Mouse (Mus musculus): ENCODE results near the gene Phf2. TPM values are rescaled to one million over a fixed set of nuclear protein-coding genes. Genes with fewer than 3 reads are reported as not detected.

The Phf2 gene
- polyA plus RNA-seq, 1 experiment from 2014 or later = 9.9 TPM

GRCm38 (mm10) chr13:48852859-48853258 is 18.1 kb downstream of the Phf2 start:
- Histone ChIP-seq H3K4me1 (replicated peaks; ENCODE audit: control insufficient read depth, insufficient read depth, low read length) (peaks cover 46% of the 10 kb centered on the region), H3K9me3 (ENCODE audit: control insufficient read depth, low read length) (no peaks in the 10 kb centered on the region), H3K27me3 (replicated peaks; ENCODE audit: control insufficient read depth, insufficient read depth, low read length) (no peaks in the 10 kb centered on the region), H3K36me3 (ENCODE audit: control insufficient read depth, insufficient read depth, low read length) (0 out of 2 replicates have a peak, but pooled peaks cover 2% of the 10 kb centered on the region), H3K9ac (ENCODE audit: low read length) (no peak overlapping the region), H3K27ac (ENCODE audit: low read depth) (no peak overlapping the region), H3K4me3 (ENCODE audit: low read depth, low read length) (no peak overlapping the region), H3K4me2 (ENCODE audit: low read length) (no peak overlapping the region)
- ATAC-seq (replicated peaks; ENCODE audit: low FRiP score, low TSS enrichment, low read depth) (no peak), DNase-seq (ENCODE audit: low spot score) (no peak)
- 41% methylated on average over 3 of the region's 3 CpGs for WGBS

GRCm38 (mm10) chr13:48851719-48852118 is 19.2 kb downstream of the Phf2 start:
- Histone ChIP-seq H3K9ac (ENCODE audit: low read length) (no peak overlapping the region), H3K4me3 (ENCODE audit: low read depth, low read length) (no peak overlapping the region), H3K4me2 (ENCODE audit: low read length) (no peak overlapping the region), H3K27me3 (replicated peaks; ENCODE audit: control insufficient read depth, insufficient read depth, low read length) (no peaks in the 10 kb centered on the region), H3K36me3 (ENCODE audit: control insufficient read depth, insufficient read depth, low read length) (0 out of 2 replicates have a peak, but pooled peaks cover 2% of the 10 kb centered on the region), H3K9me3 (ENCODE audit: control insufficient read depth, low read length) (no peaks in the 10 kb centered on the region), H3K4me1 (replicated peaks; ENCODE audit: control insufficient read depth, insufficient read depth, low read length) (peaks cover 38% of the 10 kb centered on the region), H3K27ac (ENCODE audit: low read depth) (no peak overlapping the region)
- 87% methylated on average over 5 of the region's 5 CpGs for WGBS
- DNase-seq (ENCODE audit: low spot score) (no peak), ATAC-seq (replicated peaks; ENCODE audit: low FRiP score, low TSS enrichment, low read depth) (no peak)

GRCm38 (mm10) chr13:48850771-48851170 is 20.1 kb downstream of the Phf2 start:
- Histone ChIP-seq H3K9ac (ENCODE audit: low read length) (no peak overlapping the region), H3K36me3 (ENCODE audit: control insufficient read depth, insufficient read depth, low read length) (0 out of 2 replicates have a peak, but pooled peaks cover 2% of the 10 kb centered on the region), H3K9me3 (ENCODE audit: control insufficient read depth, low read length) (no peaks in the 10 kb centered on the region), H3K27ac (ENCODE audit: low read depth) (no peak overlapping the region), H3K4me1 (replicated peaks; ENCODE audit: control insufficient read depth, insufficient read depth, low read length) (peaks cover 36% of the 10 kb centered on the region), H3K4me3 (ENCODE audit: low read depth, low read length) (no peak overlapping the region), H3K4me2 (ENCODE audit: low read length) (no peak overlapping the region), H3K27me3 (replicated peaks; ENCODE audit: control insufficient read depth, insufficient read depth, low read length) (no peaks in the 10 kb centered on the region)
- ATAC-seq (replicated peaks; ENCODE audit: low FRiP score, low TSS enrichment, low read depth) (no peak), DNase-seq (ENCODE audit: low spot score) (no peak)
- 82% methylated on average over 8 of the region's 8 CpGs for WGBS

- 77% methylated on average over 2 of the region's 2 CpGs for WGBS
- Histone ChIP-seq H3K9ac (ENCODE audit: low read length) (no peak overlapping the region), H3K4me1 (replicated peaks; ENCODE audit: control insufficient read depth, insufficient read depth, low read length) (peaks cover 34% of the 10 kb centered on the region), H3K9me3 (ENCODE audit: control insufficient read depth, low read length) (no peaks in the 10 kb centered on the region), H3K4me2 (ENCODE audit: low read length) (no peak overlapping the region), H3K27me3 (replicated peaks; ENCODE audit: control insufficient read depth, insufficient read depth, low read length) (no peaks in the 10 kb centered on the region), H3K27ac (ENCODE audit: low read depth) (no peak overlapping the region), H3K4me3 (ENCODE audit: low read depth, low read length) (no peak overlapping the region), H3K36me3 (ENCODE audit: control insufficient read depth, insufficient read depth, low read length) (0 out of 2 replicates have a peak, but pooled peaks cover 2% of the 10 kb centered on the region)
- no peak for DNase-seq (ENCODE audit: low spot score)
- no peak for ATAC-seq (replicated peaks; ENCODE audit: low FRiP score, low TSS enrichment, low read depth)
Observed at GRCm38 (mm10) chr13:48850326-48850725, 20.6 kb downstream of the Phf2 start.

GRCm38 (mm10) chr13:48849155-48849554 is 21.8 kb downstream of the Phf2 start:
- WGBS = 23% methylated on average over 3 of the region's 3 CpGs
- no peak for ATAC-seq (replicated peaks; ENCODE audit: low FRiP score, low TSS enrichment, low read depth)
- Histone ChIP-seq H3K27ac (ENCODE audit: low read depth) (no peak overlapping the region), H3K4me3 (ENCODE audit: low read depth, low read length) (no peak overlapping the region), H3K9me3 (ENCODE audit: control insufficient read depth, low read length) (no peaks in the 10 kb centered on the region), H3K9ac (ENCODE audit: low read length) (no peak overlapping the region), H3K4me2 (ENCODE audit: low read length) (no peak overlapping the region), H3K4me1 (replicated peaks; ENCODE audit: control insufficient read depth, insufficient read depth, low read length) (peaks cover 22% of the 10 kb centered on the region), H3K27me3 (replicated peaks; ENCODE audit: control insufficient read depth, insufficient read depth, low read length) (no peaks in the 10 kb centered on the region), H3K36me3 (ENCODE audit: control insufficient read depth, insufficient read depth, low read length) (0 out of 2 replicates have a peak, but pooled peaks cover 2% of the 10 kb centered on the region)
- DNase-seq (ENCODE audit: low spot score) = no peak

GRCm38 (mm10) chr13:48845308-48845707 is 25.6 kb downstream of the Phf2 start:
- Histone ChIP-seq H3K4me3 (ENCODE audit: low read depth, low read length) (no peak overlapping the region), H3K36me3 (ENCODE audit: control insufficient read depth, insufficient read depth, low read length) (0 out of 2 replicates have a peak, but pooled peaks cover 2% of the 10 kb centered on the region), H3K9ac (ENCODE audit: low read length) (no peak overlapping the region), H3K27ac (ENCODE audit: low read depth) (no peak overlapping the region), H3K9me3 (ENCODE audit: control insufficient read depth, low read length) (no peaks in the 10 kb centered on the region), H3K27me3 (replicated peaks; ENCODE audit: control insufficient read depth, insufficient read depth, low read length) (no peaks in the 10 kb centered on the region), H3K4me2 (ENCODE audit: low read length) (no peak overlapping the region), H3K4me1 (replicated peaks; ENCODE audit: control insufficient read depth, insufficient read depth, low read length) (peaks cover 7% of the 10 kb centered on the region; the same call in 1 of the 2 replicates)
- WGBS = 58% methylated on average over 4 of the region's 4 CpGs
- ATAC-seq (replicated peaks; ENCODE audit: low FRiP score, low TSS enrichment, low read depth) (no peak), DNase-seq (ENCODE audit: low spot score) (no peak)

- no peak for DNase-seq (ENCODE audit: low spot score)
- H3K9me3 ChIP-seq (ENCODE audit: control insufficient read depth, low read length) = no peaks in the 10 kb centered on the region
- ATAC-seq (replicated peaks; ENCODE audit: low FRiP score, low TSS enrichment, low read depth) = no peak
- 0 out of 2 replicates have a peak, but pooled peaks cover 2% of the 10 kb centered on the region for H3K36me3 ChIP-seq (ENCODE audit: control insufficient read depth, insufficient read depth, low read length)
- no peak overlapping the region for H3K4me2 ChIP-seq (ENCODE audit: low read length)
- H3K9ac ChIP-seq (ENCODE audit: low read length) = no peak overlapping the region
- no peaks in the 10 kb centered on the region for H3K4me1 ChIP-seq (replicated peaks; ENCODE audit: control insufficient read depth, insufficient read depth, low read length)
- no peak overlapping the region for H3K4me3 ChIP-seq (ENCODE audit: low read depth, low read length)
- 77% methylated on average over 1 of the region's 1 CpGs for WGBS
- H3K27ac ChIP-seq (ENCODE audit: low read depth) = no peak overlapping the region
- no peaks in the 10 kb centered on the region for H3K27me3 ChIP-seq (replicated peaks; ENCODE audit: control insufficient read depth, insufficient read depth, low read length)
Observed at GRCm38 (mm10) chr13:48843530-48843929, 27.4 kb downstream of the Phf2 start.

- H3K36me3 ChIP-seq (ENCODE audit: control insufficient read depth, insufficient read depth, low read length) = no peaks in the 10 kb centered on the region
- no peak for DNase-seq (ENCODE audit: low spot score)
- 0 out of 2 replicates have a peak, but pooled peaks have one; percentile 12 for ATAC-seq (replicated peaks; ENCODE audit: low FRiP score, low TSS enrichment, low read depth)
- H3K27ac ChIP-seq (ENCODE audit: low read depth) = no peak overlapping the region
- no peaks in the 10 kb centered on the region for H3K9me3 ChIP-seq (ENCODE audit: control insufficient read depth, low read length)
- 75% methylated on average over 5 of the region's 5 CpGs for WGBS
- H3K27me3 ChIP-seq (replicated peaks; ENCODE audit: control insufficient read depth, insufficient read depth, low read length) = no peaks in the 10 kb centered on the region
- H3K4me3 ChIP-seq (ENCODE audit: low read depth, low read length) = no peak overlapping the region
- H3K4me2 ChIP-seq (ENCODE audit: low read length) = no peak overlapping the region
- H3K9ac ChIP-seq (ENCODE audit: low read length) = no peak overlapping the region
- H3K4me1 ChIP-seq (replicated peaks; ENCODE audit: control insufficient read depth, insufficient read depth, low read length) = no peaks in the 10 kb centered on the region
Observed at GRCm38 (mm10) chr13:48841905-48842592, 28.9 kb downstream of the Phf2 start.

GRCm38 (mm10) chr13:48838284-48838683 is 32.6 kb downstream of the Phf2 start:
- Histone ChIP-seq H3K4me1 (replicated peaks; ENCODE audit: control insufficient read depth, insufficient read depth, low read length) (no peaks in the 10 kb centered on the region), H3K27ac (ENCODE audit: low read depth) (no peak overlapping the region), H3K9ac (ENCODE audit: low read length) (no peak overlapping the region), H3K4me2 (ENCODE audit: low read length) (no peak overlapping the region), H3K4me3 (ENCODE audit: low read depth, low read length) (no peak overlapping the region), H3K9me3 (ENCODE audit: control insufficient read depth, low read length) (no peaks in the 10 kb centered on the region), H3K27me3 (replicated peaks; ENCODE audit: control insufficient read depth, insufficient read depth, low read length) (no peaks in the 10 kb centered on the region), H3K36me3 (ENCODE audit: control insufficient read depth, insufficient read depth, low read length) (peaks cover 8% of the 10 kb centered on the region; the same call in 1 of the 2 replicates)
- 89% methylated on average over 2 of the region's 2 CpGs for WGBS
- ATAC-seq (replicated peaks; ENCODE audit: low FRiP score, low TSS enrichment, low read depth) (no peak), DNase-seq (ENCODE audit: low spot score) (no peak)
